Mouse (Mus musculus): ENCODE results near the gene Gnai2.

DNA sequence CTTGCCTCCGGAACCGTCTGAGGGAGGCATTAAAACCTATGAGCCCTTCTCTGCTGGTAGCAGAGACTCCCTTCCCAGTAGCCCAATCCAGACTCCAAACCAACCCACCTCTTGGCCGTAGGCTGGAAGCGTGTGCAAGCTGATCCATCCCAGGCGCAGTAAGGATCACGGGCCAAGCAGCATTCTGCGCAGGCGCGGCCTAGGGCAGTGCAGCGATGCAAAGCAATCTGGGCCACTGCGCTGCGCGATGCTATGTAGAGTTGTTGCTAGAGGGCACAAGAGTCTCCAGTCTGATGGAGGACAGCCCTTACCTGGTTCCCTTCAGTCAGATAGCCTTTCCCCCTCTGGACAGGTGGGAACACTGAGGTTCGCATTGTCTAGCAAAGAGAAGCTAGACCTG lies 35.3 kb downstream of the Gnai2 start:
- TF ChIP-seq POLR2A (IDR thresholded peaks at IDR 0.05; ENCODE audit: low read depth, low read length) (no peak), CTCF (IDR thresholded peaks at IDR 0.05; ENCODE audit: borderline replicate concordance, insufficient read depth, low read length) (no peak)

Data from embryonic fibroblast, embryonic 13.5 days (primary cell).